Mouse (Mus musculus): ENCODE data around the gene Tubg1. TPM values are rescaled to one million over a fixed set of nuclear protein-coding genes. Genes with fewer than 3 reads are reported as not detected.

Gene Tubg1
- total RNA-seq, 2 experiments from 2014 or later, result 23.9 to 25.6 TPM

Small RNA genes lying within 50 kb of the gene (microRNA-seq; reads per million reads assigned to microRNA genes)
- gene Gm27626, result 0 reads per million in 2 experiments

Other genes with a start within 250 kb of the Tubg1 start
- 10 to 100 TPM; 71.8 to 83.2 TPM for gene Stat3, start 180.4 kb upstream of the Tubg1 start, total RNA-seq (2021)
- 100 to 1,000 TPM; 192 to 214 TPM for gene Cavin1, start 149.1 kb upstream of the Tubg1 start, total RNA-seq (2021)
- gene Atp6v0a1, start 110.5 kb upstream of the Tubg1 start, total RNA-seq (2021), result 10 to 100 TPM; 87.1 to 92.2 TPM
- gene Naglu, start 49.9 kb upstream of the Tubg1 start, total RNA-seq (2021), result 1 to 10 TPM; 7.2 to 8.4 TPM
- gene Hsd17b1, start 41.5 kb upstream of the Tubg1 start, total RNA-seq (2021), result under 1 TPM; 0.41 to 0.77 TPM
- 10 to 100 TPM; 17.4 to 18.8 TPM for gene Coasy, start 37.4 kb upstream of the Tubg1 start, total RNA-seq (2021)
- gene Mlx, start 32.7 kb upstream of the Tubg1 start, total RNA-seq (2021), result 10 to 100 TPM; 17.2 to 17.9 TPM
- 1 to 10 TPM; 2.4 to 2.6 TPM for gene Psmc3ip, start 24.5 kb upstream of the Tubg1 start, total RNA-seq (2021)
- 10 to 100 TPM; 29.7 to 31.6 TPM for gene Retreg3, start within 50 bp of the Tubg1 start, total RNA-seq (2021)
- 1 to 10 TPM; 2.3 to 3.7 TPM for gene Tubg2, start 36.0 kb downstream of the Tubg1 start, total RNA-seq (2021)
- 1 to 10 TPM; 1.1 to 1.9 TPM for gene Cntnap1, start 50.6 kb downstream of the Tubg1 start, total RNA-seq (2021)
- 10 to 100 TPM; 12.6 to 12.8 TPM for gene Plekhh3, start 51.4 kb downstream of the Tubg1 start, total RNA-seq (2021)
- gene Ccr10, start 55.5 kb downstream of the Tubg1 start, total RNA-seq (2021), result not detected
- gene Ezh1, start 106.5 kb downstream of the Tubg1 start, total RNA-seq (2021), result 10 to 100 TPM; 29.8 to 36.4 TPM
- 100 to 1,000 TPM in 1 of 2 experiments, 10 to 100 TPM in 1; 74.7 to 100 TPM for gene Ramp2, start 126.1 kb downstream of the Tubg1 start, total RNA-seq (2021)
- gene Vps25, start 133.8 kb downstream of the Tubg1 start, total RNA-seq (2021), result 100 to 1,000 TPM in 1 of 2 experiments, 10 to 100 TPM in 1; 87.3 to 107 TPM
- 10 to 100 TPM in 1 of 2 experiments, 1 to 10 TPM in 1; 9.4 to 12.9 TPM for gene Wnk4, start 140.6 kb downstream of the Tubg1 start, total RNA-seq (2021)
- gene Cntd1, start 159.1 kb downstream of the Tubg1 start, total RNA-seq (2021), result under 1 TPM; 0.15 to 0.23 TPM
- gene Coa3, start 159.2 kb downstream of the Tubg1 start, total RNA-seq (2021), result 100 to 1,000 TPM in 1 of 2 experiments, 10 to 100 TPM in 1; 98.3 to 108 TPM
- gene Becn1, start 182.3 kb downstream of the Tubg1 start, total RNA-seq (2021), result 10 to 100 TPM; 85.4 to 96.5 TPM
- 10 to 100 TPM; 65.0 to 86.3 TPM for gene Psme3, start 196.3 kb downstream of the Tubg1 start, total RNA-seq (2021)
- 1 to 10 TPM; 1.2 to 2.2 TPM for gene Aoc2, start 205.1 kb downstream of the Tubg1 start, total RNA-seq (2021)
- gene Aoc3, start 210.7 kb downstream of the Tubg1 start, total RNA-seq (2021), result 10 to 100 TPM; 10.5 to 16.6 TPM
- gene G6pc, start 247.6 kb downstream of the Tubg1 start, total RNA-seq (2021), result not detected